Mouse (Mus musculus): Measurements from ENCODE around the gene Gkn3.

The Gkn3 gene

DNA sequence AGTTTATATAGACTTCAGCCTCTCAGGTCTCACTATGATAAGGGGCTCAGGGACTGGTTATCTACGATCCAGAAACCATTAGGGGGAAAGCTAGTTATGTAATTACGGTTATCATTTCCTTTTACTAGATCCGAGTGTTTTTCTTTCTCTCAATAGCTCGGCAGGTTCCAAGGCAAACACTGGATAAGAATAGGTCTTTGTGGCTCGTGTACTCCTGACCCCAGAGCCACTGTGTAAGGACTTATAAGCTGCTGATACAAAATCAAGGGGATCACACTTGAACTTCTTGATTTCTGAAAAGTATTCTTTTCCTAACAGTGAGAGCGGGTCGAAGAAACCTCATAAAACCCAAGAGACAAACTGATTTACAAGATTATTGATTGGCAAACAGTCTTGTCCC is at the start of gene Gkn3:
Gkn3 (minus strand) TSS at position 59 of the 400 bp plus-strand sequence.
- no peak for DNase-seq

DNA sequence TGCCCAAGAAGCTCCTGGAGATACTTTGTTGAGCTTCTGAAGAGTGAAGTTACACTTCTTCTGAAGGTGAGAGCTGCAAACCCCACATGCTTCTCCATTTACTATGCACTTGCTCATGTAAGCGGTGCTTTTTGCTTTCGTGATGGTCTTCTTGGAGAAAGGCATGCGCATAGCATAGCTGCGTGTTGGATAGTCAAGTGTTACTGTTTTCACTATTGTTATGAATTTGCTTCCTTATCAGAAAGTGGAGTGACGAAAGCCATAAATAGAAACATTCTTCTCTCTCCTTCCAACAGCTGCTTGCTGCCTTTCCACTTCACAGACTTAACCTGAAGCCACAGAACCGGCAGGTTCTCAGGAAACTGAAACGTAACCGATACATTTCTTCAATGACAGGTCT is 48.0 kb upstream of the Gkn3 start:
- DNase-seq: no peak

DNA sequence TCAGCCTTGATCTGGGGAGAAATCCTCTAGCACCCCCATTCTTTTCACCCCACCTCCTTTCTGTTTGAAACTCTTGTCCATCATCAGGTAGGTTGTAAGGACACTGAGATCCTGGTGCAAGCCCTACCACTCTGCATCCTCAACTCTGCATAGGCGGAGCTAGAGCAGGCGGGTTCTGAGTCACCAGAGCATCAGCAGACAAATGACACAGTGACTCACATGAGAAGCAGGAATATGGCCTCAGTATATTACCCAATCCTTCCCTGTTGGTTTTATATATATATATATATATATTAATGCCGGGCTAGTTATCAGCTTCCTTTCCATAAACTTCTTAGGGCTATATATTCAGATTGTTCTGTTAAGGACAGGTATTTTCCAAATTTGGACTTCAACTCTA is 47.1 kb upstream of the Gkn3 start:
- no peak for DNase-seq

DNA sequence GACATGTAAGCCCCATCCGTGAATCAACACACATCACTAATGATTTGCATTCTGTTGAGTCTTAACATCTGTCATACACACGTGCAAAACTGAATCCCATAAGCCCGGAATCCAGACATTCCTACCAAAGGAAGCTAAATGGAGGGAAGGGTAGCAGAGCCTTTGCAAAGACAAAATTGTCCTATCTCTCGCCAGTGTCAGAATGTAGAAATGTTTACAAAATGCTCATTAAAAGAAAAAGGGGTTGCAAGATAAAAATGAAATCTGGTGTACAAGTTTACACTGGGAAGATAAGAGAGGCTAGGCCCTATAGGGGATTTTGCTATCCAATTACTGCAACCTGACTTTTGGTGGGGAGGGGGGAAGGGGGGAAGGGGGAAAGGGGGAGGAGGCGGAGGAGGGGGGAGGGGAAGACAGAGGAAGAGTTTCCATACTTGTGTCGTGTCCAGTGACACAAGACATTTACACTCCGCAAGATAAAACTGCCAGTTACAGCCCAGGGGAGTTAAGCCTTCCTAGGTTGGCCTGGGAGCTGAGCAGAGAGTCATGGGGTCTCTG is 39.8 kb upstream of the Gkn3 start, which contains the start of gene Bmp10:
Bmp10 (plus strand) TSS at position 508 of the 558 bp plus-strand sequence.
- DNase-seq: no peak

DNA sequence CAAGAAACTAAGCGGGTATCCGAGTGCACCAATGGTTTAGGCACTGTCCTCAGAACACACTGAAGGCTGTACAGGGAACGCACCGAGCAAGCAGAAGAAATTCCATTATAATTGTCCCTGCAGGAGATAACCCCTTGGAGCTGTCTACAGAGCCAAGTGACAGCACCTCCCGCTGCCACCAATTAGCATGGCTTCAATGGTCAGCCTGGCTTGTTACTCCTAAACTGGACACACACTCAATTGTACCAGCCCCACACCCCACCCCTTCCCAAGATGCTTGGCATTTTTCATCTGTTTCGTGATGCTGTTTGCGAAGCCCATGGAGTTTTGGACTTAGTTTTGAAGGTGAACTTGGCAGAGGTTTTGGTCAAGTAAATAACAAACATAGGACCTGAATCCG is 38.9 kb upstream of the Gkn3 start:
- DNase-seq: no peak

DNA sequence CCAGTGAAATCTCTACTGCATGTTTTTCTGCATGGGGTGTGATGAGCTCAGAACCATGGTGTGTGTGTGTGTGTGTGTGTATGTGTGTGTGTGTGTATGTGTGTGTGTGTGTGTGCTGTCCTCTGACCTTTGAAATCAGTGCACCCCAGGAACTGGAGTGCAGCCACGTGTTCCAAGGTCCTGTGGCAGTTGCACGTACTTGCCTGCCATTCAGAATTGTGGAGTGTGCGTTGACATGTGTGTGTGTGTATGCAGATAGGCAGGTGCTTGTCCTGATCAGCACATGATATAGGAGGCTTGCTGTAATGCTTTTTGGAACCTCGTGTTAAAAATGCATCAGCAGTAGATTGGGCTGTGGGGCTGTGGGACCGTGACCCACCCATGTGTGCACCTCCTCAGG is 38.2 kb upstream of the Gkn3 start:
- DNase-seq: no peak

DNA sequence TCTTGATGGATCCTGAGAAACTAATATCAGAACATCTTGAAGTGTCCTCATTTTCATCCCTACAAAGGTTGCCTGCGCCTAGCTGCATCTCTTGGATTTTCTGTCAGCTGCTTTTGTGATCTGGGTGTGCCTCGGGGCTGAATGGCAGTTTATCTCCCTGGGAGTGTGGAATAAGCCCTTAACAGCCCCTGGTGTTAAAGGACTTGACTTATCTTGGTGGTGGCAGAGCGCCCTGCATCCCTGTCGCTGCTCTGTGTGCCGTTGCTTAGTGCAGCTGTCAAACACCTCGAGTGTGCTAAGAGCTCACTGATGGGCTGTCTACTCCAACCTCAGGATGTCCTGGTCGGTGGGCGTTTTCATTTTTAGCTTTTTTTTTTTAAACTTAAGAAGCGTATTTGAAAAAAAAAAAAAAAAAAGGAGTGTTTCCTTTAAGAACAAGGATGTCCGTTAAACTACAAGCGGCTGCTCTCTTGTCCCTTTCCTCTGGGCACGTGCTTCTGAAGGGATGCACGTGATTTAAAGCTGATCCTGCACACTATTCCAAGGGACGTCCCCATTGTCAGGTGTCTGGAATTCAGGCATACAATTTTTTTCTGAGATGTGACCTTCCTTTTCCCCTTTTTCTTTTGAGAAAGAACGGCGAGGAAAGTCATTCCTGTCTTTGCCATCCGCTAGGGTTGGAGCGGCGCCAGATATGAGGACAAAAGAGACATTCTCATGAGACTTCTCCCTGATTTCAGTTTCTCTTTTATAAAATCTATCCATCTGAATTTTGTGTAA is 35.5 kb upstream of the Gkn3 start:
- no peak for DNase-seq

DNA sequence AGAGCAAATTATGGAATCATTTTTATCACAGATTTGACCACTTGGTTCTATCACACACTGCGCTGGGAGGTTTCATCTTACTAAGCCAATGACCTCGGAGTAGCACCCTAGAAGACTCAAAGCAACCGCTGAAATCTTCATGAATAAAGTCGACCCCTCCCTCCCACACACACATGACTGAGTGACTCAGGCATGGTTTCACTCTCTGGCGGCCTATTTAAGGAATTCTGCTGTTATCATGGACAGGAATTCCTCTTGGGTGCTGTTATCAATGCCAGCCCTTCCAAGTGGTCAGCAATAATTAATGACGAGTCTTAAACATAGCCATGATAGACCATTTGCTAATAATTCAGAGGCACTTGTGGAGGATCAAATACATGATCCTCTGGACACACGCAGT is 33.6 kb upstream of the Gkn3 start:
- no peak for DNase-seq

DNA sequence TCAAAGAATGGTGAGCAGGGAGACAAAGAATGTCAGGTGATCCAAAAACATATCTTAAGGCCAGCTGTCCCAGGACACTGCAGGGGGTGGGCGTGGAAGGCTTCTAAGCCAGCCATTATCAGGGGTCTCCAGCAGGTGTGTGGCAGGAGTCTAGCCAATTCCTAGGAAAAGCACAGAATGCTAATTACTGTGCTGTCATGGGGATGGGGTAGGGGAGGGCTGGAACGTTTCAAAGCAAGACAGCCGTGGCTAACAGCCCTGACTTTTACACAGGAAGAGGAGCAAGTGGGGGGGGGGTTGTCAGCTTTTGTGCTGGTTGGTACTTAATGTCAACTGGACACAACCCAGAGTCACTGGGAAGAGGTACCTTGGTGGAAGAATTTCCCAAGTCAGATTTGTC is 23.3 kb upstream of the Gkn3 start:
- DNase-seq: no peak

DNA sequence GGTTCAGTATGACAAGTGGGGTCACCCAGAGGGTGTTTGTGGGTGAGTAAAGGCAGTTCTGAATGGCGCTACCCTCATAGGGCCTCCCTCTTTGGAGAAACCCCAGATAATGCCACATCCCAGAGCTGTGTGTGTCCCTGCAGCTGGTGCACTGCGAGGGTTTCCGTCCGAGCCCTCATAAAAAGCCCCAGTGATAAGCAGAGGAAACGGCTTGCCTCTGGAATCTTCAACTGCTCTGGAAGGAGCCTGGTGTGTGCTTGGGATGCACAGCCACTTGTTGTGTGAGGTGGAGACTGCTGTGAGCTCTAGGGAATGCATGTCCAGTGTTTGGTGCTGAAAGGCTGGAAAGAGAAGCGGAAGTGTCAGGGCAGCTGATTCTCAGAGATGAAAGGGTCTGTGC is 12.7 kb upstream of the Gkn3 start:
- no peak for DNase-seq

DNA sequence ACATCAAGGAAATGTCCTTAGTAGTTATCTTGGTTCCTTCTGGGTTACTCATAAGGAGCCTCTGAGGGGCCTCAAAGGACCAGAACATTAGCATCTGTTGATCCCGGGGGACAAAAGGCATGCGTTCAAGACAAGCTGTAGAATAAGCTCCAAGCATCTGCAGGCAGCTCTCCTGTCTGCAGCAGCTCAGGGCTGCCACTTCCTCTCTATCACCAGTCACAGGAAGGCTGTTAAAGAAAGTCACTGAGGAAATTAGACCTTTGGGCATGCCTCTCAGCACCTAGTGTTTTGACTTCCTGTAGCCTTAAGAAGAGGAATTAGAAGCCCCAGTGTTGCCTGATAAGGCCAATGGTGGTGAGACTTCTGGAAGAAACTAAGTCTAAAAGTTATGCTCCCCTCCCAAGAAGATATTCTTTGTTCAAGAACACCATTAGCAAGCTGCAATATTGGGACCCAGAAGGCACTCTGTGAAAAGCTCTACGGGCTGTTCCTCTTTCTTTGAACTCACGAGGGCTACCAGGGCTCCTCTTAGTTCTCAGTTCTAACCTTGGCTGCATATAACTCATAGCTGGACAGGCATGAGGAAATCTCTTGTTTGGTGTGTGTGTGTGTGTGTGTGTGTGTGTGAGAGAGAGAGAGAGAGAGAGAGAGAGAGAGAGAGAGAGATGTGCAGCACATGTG is 11.3 kb upstream of the Gkn3 start:
- peak; percentile 28 to 49 for DNase-seq

DNA sequence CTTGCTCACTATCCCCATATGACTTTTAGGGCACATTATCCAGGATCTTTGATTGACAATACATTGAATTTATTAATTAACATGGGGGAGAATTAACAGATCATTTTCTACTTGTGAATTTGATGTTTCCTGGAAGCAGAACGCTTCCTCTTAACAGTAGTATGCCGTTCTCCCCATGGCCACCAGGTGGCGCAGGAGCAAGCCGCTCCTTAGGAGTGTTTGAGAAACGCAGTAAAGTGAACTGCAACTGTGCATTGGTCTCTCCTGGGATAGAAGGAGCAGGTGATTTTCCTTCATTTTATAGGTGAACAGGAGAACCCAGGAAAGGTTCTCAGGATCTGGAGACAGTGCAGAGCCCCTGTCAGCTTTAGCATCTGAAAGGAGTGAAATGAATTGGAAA is 10.4 kb upstream of the Gkn3 start:
- DNase-seq: peak; percentile 75 to 79

DNA sequence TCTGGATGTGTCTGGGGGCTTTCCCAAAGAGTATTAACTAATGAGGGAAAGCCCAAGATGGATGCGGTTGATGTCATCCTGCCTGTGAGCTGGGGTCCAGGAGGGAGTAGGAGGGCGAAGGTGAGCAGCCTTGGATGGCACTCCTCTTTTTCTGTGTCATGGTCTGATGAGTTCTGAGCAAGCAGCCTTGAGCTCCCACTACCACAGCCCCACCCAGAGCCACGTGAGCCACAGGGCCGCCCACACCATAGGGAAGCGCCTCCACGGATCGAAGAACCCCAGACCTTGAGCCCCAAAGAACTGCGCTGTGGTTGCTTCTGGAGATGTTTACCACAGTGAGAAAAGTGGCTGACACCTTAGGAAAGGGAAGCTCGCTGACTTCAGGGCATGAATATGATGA is 6.0 kb upstream of the Gkn3 start:
- peak; percentile 11 to 34 for DNase-seq

DNA sequence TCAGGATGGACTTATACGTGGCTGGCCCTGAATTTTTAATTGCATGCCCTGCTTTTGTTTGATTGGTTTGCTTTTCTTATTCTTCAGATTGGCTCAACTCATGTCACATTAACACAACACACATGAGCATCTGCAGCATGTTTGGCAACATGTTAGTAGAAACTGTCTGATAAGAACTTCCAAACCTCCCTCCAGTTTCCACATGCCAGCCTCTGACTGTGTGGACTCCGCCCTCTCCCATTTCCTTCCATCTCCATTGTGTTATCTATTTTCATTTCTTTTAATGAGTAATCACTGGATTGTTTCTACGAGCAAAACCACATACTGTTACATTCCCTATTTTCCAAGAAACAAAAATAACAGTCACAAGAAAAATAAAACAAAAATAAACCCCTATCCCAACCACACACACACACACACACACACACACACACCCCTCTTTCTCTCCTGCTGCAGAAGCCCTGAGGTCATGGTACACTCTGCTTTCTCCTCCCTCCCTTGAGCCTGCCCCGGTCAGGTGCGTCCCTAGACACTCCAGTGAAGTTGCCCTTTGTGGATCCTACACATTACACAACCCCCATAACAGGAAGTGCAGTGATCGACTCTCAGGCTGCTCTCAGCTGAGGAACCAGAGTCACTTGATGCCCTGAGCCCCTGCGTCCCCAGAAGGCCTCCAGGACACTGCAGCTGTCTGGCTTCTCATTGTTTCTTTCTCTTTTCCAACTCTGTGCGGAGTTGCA is 4.9 kb upstream of the Gkn3 start:
- DNase-seq: no peak

DNA sequence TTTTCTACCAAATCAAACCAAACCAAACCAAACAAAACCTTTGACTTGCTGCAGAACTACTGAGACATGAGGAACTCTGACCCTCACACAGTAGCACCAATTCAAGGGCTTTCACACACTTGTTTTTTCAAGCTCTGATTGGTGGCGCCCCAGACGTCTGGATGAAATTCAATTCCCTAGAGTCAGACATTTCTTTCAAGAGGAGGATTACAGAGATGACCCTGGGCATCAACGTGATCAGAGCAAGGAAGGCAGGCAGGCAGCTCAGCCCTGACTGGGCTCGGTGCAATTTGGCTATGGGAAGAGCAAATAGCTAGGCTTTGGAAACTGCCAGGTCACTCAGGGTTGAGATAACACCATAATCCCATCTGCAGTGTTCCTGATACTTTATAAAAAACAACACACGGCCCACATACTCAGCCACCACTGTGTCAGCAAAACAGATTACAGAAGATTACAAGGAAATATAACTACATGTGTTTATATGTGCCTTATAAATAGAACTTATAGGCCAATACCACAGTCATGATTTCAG is 787 bp upstream of the Gkn3 start:
- DNase-seq: no peak

DNA sequence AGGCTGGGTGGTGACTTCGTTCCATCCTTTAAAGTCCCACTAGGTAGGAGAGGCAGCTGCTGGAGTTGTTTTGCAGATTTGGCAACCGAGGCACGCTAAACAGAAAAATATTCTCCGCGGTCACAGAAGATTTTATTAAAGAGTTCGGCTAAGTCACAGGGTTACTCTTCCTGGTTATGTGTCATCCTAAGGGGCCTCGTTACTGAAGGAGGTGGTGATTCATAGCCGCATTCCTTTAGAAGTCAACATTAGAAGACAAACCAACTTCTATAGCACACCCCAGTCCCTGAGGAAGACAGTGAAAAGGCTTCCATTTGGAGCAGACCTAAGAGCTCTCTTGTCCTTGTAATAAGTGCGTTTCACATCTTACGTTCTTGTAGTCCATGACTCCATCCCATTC is 2.1 kb downstream of the Gkn3 start:
- no peak for DNase-seq

DNA sequence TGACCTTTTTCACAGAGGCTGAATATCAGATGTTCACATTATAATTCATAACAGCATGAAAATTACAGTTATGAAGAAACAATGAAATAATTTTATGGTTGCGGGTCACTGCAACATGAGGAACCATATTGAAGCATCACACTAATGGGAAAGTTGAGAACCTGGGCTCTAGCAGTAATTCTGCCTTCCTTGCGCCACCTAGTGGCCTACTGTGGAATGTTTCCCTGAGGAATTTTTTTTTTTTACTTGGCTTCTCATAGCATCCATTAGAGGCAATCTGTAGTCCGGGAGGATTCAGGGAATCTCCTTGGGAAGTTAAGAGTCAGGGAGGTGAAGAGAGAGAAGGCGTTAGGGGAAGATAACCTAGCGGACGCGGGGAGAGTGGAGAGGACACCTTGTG is 2.5 kb downstream of the Gkn3 start:
- peak in 1 of 2 experiments; percentile 30 for DNase-seq

DNA sequence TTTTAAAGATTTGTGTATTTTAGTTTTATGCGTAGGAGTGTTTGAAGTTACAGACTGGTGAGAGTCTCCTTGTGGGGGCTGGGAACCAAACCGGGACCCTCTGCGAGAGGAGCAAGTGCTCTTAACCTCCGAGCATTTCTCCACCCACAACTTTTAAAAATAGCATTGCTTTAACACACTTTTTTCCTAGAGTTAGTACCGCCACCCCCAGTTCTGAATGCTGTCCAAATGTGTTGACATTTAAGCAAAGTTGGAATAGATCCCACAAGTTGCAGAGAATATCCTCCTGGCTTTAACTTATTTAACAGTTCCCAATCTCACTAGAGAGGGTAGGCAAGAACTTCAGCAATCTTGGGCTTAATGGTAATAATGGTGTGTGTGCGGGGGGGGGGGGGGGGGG is 4.0 kb downstream of the Gkn3 start:
- DNase-seq: no peak

DNA sequence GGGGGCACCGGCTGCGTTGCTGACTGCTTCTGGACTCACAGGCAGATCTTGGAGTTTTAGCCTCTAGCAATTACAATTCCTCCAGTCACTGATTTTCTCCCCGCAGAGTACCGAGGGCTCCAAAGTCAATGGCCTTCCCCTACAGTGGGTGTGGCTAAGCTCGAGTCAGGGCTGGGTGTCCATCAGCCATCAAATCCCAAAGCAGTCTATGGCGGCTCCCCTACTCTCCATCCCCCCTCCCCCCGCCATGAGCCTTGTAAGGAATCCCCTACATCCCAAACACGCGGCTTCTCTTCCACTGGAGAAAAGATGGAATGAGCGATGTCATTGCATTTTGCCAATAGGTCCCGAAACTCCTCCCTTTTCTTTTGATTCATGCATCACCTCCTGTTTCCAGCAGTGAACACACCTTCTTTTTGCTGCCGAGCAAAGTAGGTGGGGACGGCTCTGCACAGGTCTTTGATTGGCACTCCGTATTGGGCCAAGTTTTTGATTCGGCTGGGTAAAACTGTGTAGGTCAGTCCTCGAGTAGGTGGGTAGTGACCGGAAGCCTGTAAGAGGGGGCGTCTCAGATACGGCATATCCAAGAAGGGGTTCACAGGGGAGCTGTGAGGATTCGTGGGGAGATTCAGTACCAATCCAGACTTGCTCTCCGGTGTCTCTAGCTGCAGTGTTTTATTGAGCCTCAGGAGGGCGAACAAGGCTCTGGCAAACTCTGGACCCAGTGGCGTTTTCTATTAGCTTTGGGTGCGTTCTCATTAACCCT is 4.6 kb downstream of the Gkn3 start:
- no peak for DNase-seq

DNA sequence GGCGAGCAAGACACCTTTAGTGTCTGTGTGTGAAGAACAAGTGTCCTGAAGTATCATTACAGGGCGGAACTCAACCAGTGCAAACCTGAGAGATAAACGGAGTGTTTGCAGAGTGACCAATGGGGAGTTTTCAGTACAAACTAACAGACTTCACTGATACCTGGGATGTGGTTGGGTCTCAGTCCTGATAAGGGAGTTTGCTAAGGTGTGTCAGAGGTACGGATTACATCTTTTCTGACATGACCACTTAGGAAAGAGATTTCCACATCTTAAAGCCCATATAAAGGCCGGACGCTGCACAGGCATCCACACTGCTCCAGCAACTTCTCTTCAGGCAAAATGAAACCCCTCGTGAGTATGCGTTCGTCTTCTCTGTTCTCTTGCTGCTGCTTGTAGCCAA is 15.7 kb downstream of the Gkn3 start, which contains the start of gene Gkn2:
Gkn2 (plus strand) TSS at position 301 of the 400 bp plus-strand sequence.
- no peak for DNase-seq

DNA sequence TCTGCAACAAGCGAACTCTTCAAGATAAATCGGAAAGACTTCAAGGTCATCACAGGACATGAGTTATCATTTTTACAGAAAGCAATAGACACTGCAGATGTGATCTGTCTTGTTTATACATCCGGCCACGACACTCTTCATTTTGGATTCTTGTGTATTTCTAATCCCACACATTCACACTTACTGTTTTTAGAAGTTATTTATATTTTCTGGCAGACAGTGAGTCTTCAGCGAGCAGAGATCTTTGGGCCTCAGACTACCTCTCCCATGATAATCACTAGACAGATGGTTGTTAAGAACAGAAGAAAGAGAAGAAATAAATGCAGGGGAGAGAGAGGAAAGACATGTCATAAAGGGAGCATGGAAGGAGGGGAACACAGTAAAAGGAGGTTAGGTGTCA is 19.5 kb downstream of the Gkn3 start:
- no peak for DNase-seq

DNA sequence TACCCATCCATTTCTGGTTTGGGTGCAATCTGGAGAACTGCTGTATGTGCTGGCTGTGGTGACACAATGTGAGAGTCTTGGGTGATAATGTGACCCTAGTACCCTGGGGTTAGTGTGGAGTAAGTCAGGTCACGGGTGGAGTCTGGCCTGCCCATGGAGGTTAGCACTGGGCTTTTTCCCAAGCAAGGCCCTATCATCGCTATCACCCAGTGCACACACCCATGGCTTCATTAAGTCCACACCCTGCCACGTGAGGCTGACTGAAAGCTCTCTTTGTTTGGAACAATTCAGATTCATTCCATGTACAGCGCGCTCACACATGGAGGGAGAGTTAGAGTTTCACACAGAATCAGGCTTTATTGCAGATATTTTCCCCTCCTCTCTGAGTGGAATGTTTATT is 34.3 kb downstream of the Gkn3 start:
- no peak for DNase-seq

All from thymus, postnatal 36 days (tissue).